Mouse (Mus musculus): Measurements from ENCODE around the gene Smtnl2. TPM values are rescaled to one million over a fixed set of nuclear protein-coding genes. Genes with fewer than 3 reads are reported as not detected.
"Not testable (repeated sequence)": the region's sequence is repeated elsewhere in the genome, so short reads cannot be mapped to it uniquely, and the experiment has no call there.

Gene Smtnl2
- total and polyA plus RNA-seq, 3 experiments, result 12.7 to 14.3 (median 13.1) TPM

GRCm38 (mm10) chr11:72452140-72452665 lies 40.7 kb upstream of the Smtnl2 start:
- intact Hi-C loops (cut with DNase I), result no loop called here
- no peak for DNase-seq
- Histone ChIP-seq H3K79me2 (replicated peaks; ENCODE audit: control insufficient read depth, insufficient read depth, low read length) (no peaks in the 10 kb centered on the region), H3K27ac (peak overlapping the region; percentile 48; the same call in 1 of the 2 replicates), H3K9ac (ENCODE audit: low read depth, low read length) (no peak overlapping the region), H3K27me3 (ENCODE audit: control insufficient read depth, insufficient read depth, low read length) (no peaks in the 10 kb centered on the region), H3K4me3 (no peak overlapping the region), H3K4me1 (ENCODE audit: control insufficient read depth, insufficient read depth, low read length) (peaks cover 5% of the 10 kb centered on the region; the same call in 1 of the 2 replicates), H3K36me3 (ENCODE audit: control insufficient read depth, insufficient read depth, low read length) (no peaks in the 10 kb centered on the region)
- TF ChIP-seq CTCF (IDR thresholded peaks at IDR 0.05) (no peak), POLR2A (IDR thresholded peaks at IDR 0.05; ENCODE audit: insufficient read depth, low read depth, low read length) (no peak), EP300 (IDR thresholded peaks at IDR 0.05; ENCODE audit: insufficient read depth, low read depth, low read length) (no peak)
- 92% methylated on average over 3 of the region's 3 CpGs for WGBS

- Histone ChIP-seq H3K36me3 (ENCODE audit: control insufficient read depth, insufficient read depth, low read length) (no peaks in the 10 kb centered on the region), H3K27me3 (ENCODE audit: control insufficient read depth, insufficient read depth, low read length) (no peaks in the 10 kb centered on the region), H3K79me2 (replicated peaks; ENCODE audit: control insufficient read depth, insufficient read depth, low read length) (no peaks in the 10 kb centered on the region), H3K9ac (ENCODE audit: low read depth, low read length) (no peak overlapping the region), H3K4me3 (no peak overlapping the region), H3K4me1 (ENCODE audit: control insufficient read depth, insufficient read depth, low read length) (no peaks in the 10 kb centered on the region), H3K27ac (no peak overlapping the region)
- TF ChIP-seq POLR2A (IDR thresholded peaks at IDR 0.05; ENCODE audit: insufficient read depth, low read depth, low read length) (no peak), EP300 (IDR thresholded peaks at IDR 0.05; ENCODE audit: insufficient read depth, low read depth, low read length) (no peak), CTCF (IDR thresholded peaks at IDR 0.05) (peak; percentile 56)
- intact Hi-C loops (cut with DNase I), result loop anchor here (5.0 to 10.0 kb wide), 2 partner anchors 40 to 347 kb away; partner anchors contain the start of genes Cyb5d2, Spns2 and Zzef1
- 67% methylated on average over 8 of the region's 8 CpGs for WGBS
- no peak for DNase-seq
These were observed 36.0 kb upstream of the Smtnl2 start for GRCm38 (mm10) chr11:72447475-72447874.

DNA sequence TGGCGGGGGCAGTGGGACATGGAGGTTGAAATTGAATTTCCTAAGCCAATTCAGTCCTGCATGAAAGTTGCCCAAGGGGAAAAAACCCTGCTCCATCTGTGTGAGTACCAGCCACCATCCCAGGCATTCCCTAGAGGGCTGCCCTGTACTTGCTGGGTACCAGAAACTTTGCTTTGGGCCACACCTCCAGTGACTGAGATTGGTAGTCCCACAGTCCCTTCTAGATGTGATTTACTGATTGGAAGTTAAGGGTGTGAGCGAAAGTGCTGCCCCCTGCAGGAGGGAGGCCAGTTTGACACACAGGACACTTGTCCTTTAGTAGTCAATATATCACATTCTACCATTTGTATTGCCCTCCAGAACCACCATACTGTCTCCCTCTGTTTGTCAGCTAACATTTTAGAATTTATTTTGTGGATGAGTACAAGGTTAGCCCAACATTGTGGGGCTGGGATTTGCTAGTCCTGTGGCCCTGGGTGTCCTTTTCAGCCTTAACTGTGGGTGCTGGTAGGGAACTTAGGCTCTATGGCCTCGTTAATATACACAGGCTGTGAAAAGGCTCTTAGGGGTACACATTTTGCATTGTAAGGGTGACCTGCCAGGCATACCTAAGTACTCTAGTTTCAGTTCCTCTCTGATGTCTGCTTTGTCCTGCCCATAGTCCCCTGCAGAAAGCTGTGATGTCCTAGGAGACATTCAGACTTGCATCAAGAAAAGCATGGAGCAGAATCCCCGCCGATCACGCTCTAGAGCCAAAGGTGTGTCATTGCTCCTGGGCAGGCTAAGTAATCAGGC lies 35.0 kb upstream of the Smtnl2 start:
- Histone ChIP-seq H3K9ac (ENCODE audit: low read depth, low read length) (no peak overlapping the region), H3K4me1 (ENCODE audit: control insufficient read depth, insufficient read depth, low read length) (peaks cover 2% of the 10 kb centered on the region), H3K79me2 (replicated peaks; ENCODE audit: control insufficient read depth, insufficient read depth, low read length) (no peaks in the 10 kb centered on the region), H3K36me3 (ENCODE audit: control insufficient read depth, insufficient read depth, low read length) (no peaks in the 10 kb centered on the region; the same call in 1 of the 2 replicates), H3K27me3 (ENCODE audit: control insufficient read depth, insufficient read depth, low read length) (no peaks in the 10 kb centered on the region), H3K27ac (no peak overlapping the region), H3K4me3 (no peak overlapping the region)
- peak; percentile 43 to 59 for DNase-seq
- intact Hi-C loops (cut with DNase I), result loop anchor here (5.0 to 10.0 kb wide), 2 partner anchors 41 to 348 kb away; partner anchors contain the start of genes Cyb5d2, Spns2 and Zzef1
- WGBS, result 87% methylated on average over 6 of the region's 6 CpGs
- peak; percentile 83 for TF ChIP-seq CTCF (IDR thresholded peaks at IDR 0.05)
- no peak for TF ChIP-seq POLR2A (IDR thresholded peaks at IDR 0.05; ENCODE audit: insufficient read depth, low read depth, low read length)
- TF ChIP-seq EP300 (IDR thresholded peaks at IDR 0.05; ENCODE audit: insufficient read depth, low read depth, low read length), result 0 out of 2 replicates have a peak, but pooled peaks have one; percentile 19

- DNase-seq, result peak; percentile 98 to 99
- Histone ChIP-seq H3K79me2 (replicated peaks; ENCODE audit: control insufficient read depth, insufficient read depth, low read length) (no peaks in the 10 kb centered on the region), H3K36me3 (ENCODE audit: control insufficient read depth, insufficient read depth, low read length) (no peaks in the 10 kb centered on the region; the same call in 1 of the 2 replicates), H3K4me1 (ENCODE audit: control insufficient read depth, insufficient read depth, low read length) (peaks cover 2% of the 10 kb centered on the region), H3K9ac (ENCODE audit: low read depth, low read length) (peak within 1 kb of the TSS; percentile 80), H3K27me3 (ENCODE audit: control insufficient read depth, insufficient read depth, low read length) (no peaks in the 10 kb centered on the region), H3K27ac (peak within 1 kb of the TSS; percentile 81), H3K4me3 (peak within 1 kb of the TSS; percentile 93)
- TF ChIP-seq CTCF (IDR thresholded peaks at IDR 0.05) (0 out of 2 replicates have a peak, but pooled peaks have one; percentile 10), POLR2A (IDR thresholded peaks at IDR 0.05; ENCODE audit: insufficient read depth, low read depth, low read length) (peak; percentile 95), EP300 (IDR thresholded peaks at IDR 0.05; ENCODE audit: insufficient read depth, low read depth, low read length) (peak; percentile 81; the same call in 1 of the 2 replicates)
- intact Hi-C loops (cut with DNase I), result loop anchor here (2.0 to 10.0 kb wide), 2 partner anchors 124 to 354 kb away; partner anchors contain the start of genes Cyb5d2 and Zzef1
- WGBS, result under 1% methylated on average over 46 of the region's 46 CpGs
These were observed 29.6 kb upstream of the Smtnl2 start, which contains the start of gene Mybbp1a for GRCm38 (mm10) chr11:72440965-72441664. TSS of gene Mybbp1a (plus strand) at chr11:72441355.

GRCm38 (mm10) chr11:72440597-72440964 lies 29.1 kb upstream of the Smtnl2 start:
- Histone ChIP-seq H3K4me3 (peak overlapping the region; percentile 93), H3K9ac (ENCODE audit: low read depth, low read length) (peak overlapping the region; percentile 80; the same call in 1 of the 2 replicates), H3K27ac (peak overlapping the region; percentile 81)
- 33% methylated on average over 6 of the region's 6 CpGs for WGBS
- not testable (repeated sequence) for DNase-seq; H3K79me2 ChIP-seq (replicated peaks; ENCODE audit: control insufficient read depth, insufficient read depth, low read length); H3K27me3 ChIP-seq (ENCODE audit: control insufficient read depth, insufficient read depth, low read length); H3K36me3 ChIP-seq (ENCODE audit: control insufficient read depth, insufficient read depth, low read length); H3K4me1 ChIP-seq (ENCODE audit: control insufficient read depth, insufficient read depth, low read length)
- intact Hi-C loops (cut with DNase I), result loop anchor here (2.0 to 10.0 kb wide), 2 partner anchors 124 to 354 kb away; partner anchors contain the start of genes Cyb5d2 and Zzef1

Data from heart, adult 2 months (tissue).